Mouse (Mus musculus) limb, embryonic 11.5 days (tissue): ENCODE results near the gene Jmjd8. TPM values are rescaled to one million over a fixed set of nuclear protein-coding genes. Genes with fewer than 3 reads are reported as not detected.
A peak's percentile ranks its signal among the peaks of the same experiment; 100 is the strongest.
"Not testable (repeated sequence)": the region's sequence is repeated elsewhere in the genome, so short reads cannot be mapped to it uniquely, and the experiment has no call there.

Source experiments
- ATAC-seq: fragments of 200-750 bp; cut with Nextera tagmentation; 2 replicates; pipeline ENCODE4 v1.8.0; 2017; ENCODE audit warnings: low read depth; ENCODE audit not compliant: insufficient number of reproducible peaks, low FRiP score, low TSS enrichment
- DNase-seq: peaks from one replicate; pipeline ENCODE4 v3.0.0-alpha.2; 2015; ENCODE audit warnings: low spot score
- H3K27ac ChIP-seq: fragments of 300-500 bp; sonication (generic); replicated peaks from 2 replicates; pipeline ENCODE4 v1.5.1; 2014; ENCODE audit warnings: low read depth, mild to moderate bottlenecking, low read length
- H3K27me3 ChIP-seq: fragments of 300-500 bp; sonication (generic); 2 replicates; pipeline ENCODE4 v1.6.1; 2014; ENCODE audit warnings: mild to moderate bottlenecking, low read length, mixed read lengths; ENCODE audit not compliant: control insufficient read depth, insufficient read depth
- H3K36me3 ChIP-seq: fragments of 300-500 bp; sonication (generic); 2 replicates; pipeline ENCODE4 v1.6.1; 2014; ENCODE audit warnings: mild to moderate bottlenecking, low read length, moderate library complexity, mixed read lengths; ENCODE audit not compliant: control insufficient read depth, insufficient read depth
- H3K4me1 ChIP-seq: fragments of 300-500 bp; sonication (generic); 2 replicates; pipeline ENCODE4 v1.6.1; 2014; ENCODE audit warnings: low read length, mixed read lengths; ENCODE audit not compliant: control insufficient read depth, insufficient read depth
- H3K4me2 ChIP-seq: fragments of 300-500 bp; sonication (generic); 2 replicates; pipeline ENCODE4 v1.6.1; 2014; ENCODE audit warnings: low read depth, mild to moderate bottlenecking, moderate library complexity; ENCODE audit not compliant: severe bottlenecking
- H3K4me3 ChIP-seq: fragments of 300-500 bp; sonication (generic); 2 replicates; pipeline ENCODE4 v1.5.1; 2014; ENCODE audit warnings: low read depth, low read length
- H3K9ac ChIP-seq: fragments of 300-500 bp; sonication (generic); 2 replicates; pipeline ENCODE4 v1.6.1; 2014; ENCODE audit warnings: mild to moderate bottlenecking, low read length
- H3K9me3 ChIP-seq: fragments of 300-500 bp; sonication (generic); 2 replicates; pipeline ENCODE4 v1.6.1; 2016; ENCODE audit warnings: low read length; ENCODE audit not compliant: control insufficient read depth
- WGBS: fragments of 180-500 bp; shearing (Covaris S2); extraction: QIAGEN DNeasy Blood & Tissue Kit; methylation state at CpG from one replicate; pipeline ENCODE4 v1.1.7; 2014; 5-methylcytosine and 5-hydroxymethylcytosine counted together
- polyA plus RNA-seq: library from polyadenylated mRNA; unstranded; fragments of >200 nt; fragmentation: Nextera tagmentation; extraction: Ambion mirVana; gene quantifications from 2 replicates; pipeline ENCODE4 v1.2.1, GENCODE M21; 2014

The Jmjd8 gene
- polyA plus RNA-seq, 1 experiment from 2014 or later, result 45.5 TPM

GRCm38 (mm10) chr17:25867836-25868600 is 39.4 kb downstream of the Jmjd8 start:
- ATAC-seq (peak; percentile 45; the same call in 1 of the 2 replicates), DNase-seq (no peak)
- no peak overlapping the region for H3K27ac ChIP-seq

DNA sequence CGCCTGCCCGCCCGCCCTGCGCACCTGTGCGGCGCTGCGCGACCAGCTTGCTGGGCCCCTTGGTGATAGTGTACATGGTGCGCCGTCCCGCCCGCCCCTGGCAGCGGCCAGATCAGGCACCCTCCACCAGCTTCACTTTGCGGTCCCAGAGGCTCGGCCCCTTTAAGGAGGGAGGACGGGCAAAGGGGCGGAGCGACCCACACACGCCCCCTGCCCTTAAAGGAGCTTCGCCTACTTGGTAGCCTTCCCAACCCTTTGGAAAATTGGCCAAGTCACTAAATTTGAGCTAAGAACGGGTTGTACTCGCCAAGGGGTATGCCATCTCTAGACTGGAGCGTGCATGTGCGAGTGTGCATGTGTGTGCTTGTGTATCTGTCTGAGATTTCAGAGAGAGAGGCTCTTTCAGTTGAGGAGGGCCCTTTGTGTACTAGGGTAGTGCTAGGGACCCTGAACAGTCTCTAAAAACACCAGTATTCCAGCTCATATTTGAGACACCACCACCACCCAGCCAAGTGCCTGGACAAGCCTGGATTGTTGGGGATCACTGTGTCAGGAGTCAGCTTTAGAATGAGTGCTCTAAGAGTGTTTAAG is 40.0 kb downstream of the Jmjd8 start, which contains the start of gene Mcrip2:
Gene Mcrip2 (minus strand): TSS at position 164 of the 591 bp plus-strand sequence.
- under 1% methylated on average over 24 of the region's 24 CpGs for WGBS
- H3K9me3 ChIP-seq, result no peaks in the 10 kb centered on the region
- no peaks in the 10 kb centered on the region for H3K27me3 ChIP-seq
- H3K4me2 ChIP-seq, result peak within 1 kb of the TSS; percentile 98
- peaks cover 6% of the 10 kb centered on the region for H3K4me1 ChIP-seq
- H3K9ac ChIP-seq, result peak within 1 kb of the TSS; percentile 60
- peak within 1 kb of the TSS; percentile 65 for H3K27ac ChIP-seq
- peak; percentile 81 for ATAC-seq
- no peaks in the 10 kb centered on the region for H3K36me3 ChIP-seq
- H3K4me3 ChIP-seq, result peak within 1 kb of the TSS; percentile 82
- peak; percentile 81 for DNase-seq

More at GRCm38 (mm10) chr17:25867836-25868600, 39.4 kb downstream of the Jmjd8 start:
- Histone ChIP-seq H3K4me2 (peak overlapping the region; percentile 98), H3K4me1 (peaks cover 6% of the 10 kb centered on the region), H3K9me3 (no peaks in the 10 kb centered on the region), H3K9ac (peak overlapping the region; percentile 60), H3K27me3 (no peaks in the 10 kb centered on the region), H3K36me3 (no peaks in the 10 kb centered on the region), H3K4me3 (peak overlapping the region; percentile 82)
- WGBS, result 2% methylated on average over 42 of the region's 42 CpGs

GRCm38 (mm10) chr17:25869498-25869897 is 40.8 kb downstream of the Jmjd8 start:
- WGBS, result 89% methylated on average over 8 of the region's 8 CpGs
- no peak overlapping the region for H3K4me2 ChIP-seq
- H3K4me3 ChIP-seq, result no peak overlapping the region
- no peaks in the 10 kb centered on the region for H3K27me3 ChIP-seq
- no peaks in the 10 kb centered on the region for H3K36me3 ChIP-seq
- no peak for DNase-seq
- H3K4me1 ChIP-seq, result peaks cover 6% of the 10 kb centered on the region
- H3K27ac ChIP-seq, result no peak overlapping the region
- no peaks in the 10 kb centered on the region for H3K9me3 ChIP-seq
- no peak for ATAC-seq
- no peak overlapping the region for H3K9ac ChIP-seq

- ATAC-seq (no peak), DNase-seq (no peak)
- H3K4me3 ChIP-seq, result no peak overlapping the region
- no peak overlapping the region for H3K27ac ChIP-seq
- peaks cover 6% of the 10 kb centered on the region for H3K4me1 ChIP-seq
- no peaks in the 10 kb centered on the region for H3K36me3 ChIP-seq
- no peaks in the 10 kb centered on the region for H3K9me3 ChIP-seq
- no peaks in the 10 kb centered on the region for H3K27me3 ChIP-seq
- no peak overlapping the region for H3K4me2 ChIP-seq
- WGBS, result 83% methylated on average over 2 of the region's 2 CpGs
- H3K9ac ChIP-seq, result no peak overlapping the region
Observed at GRCm38 (mm10) chr17:25869954-25870353, 41.3 kb downstream of the Jmjd8 start.

- not testable (repeated sequence) for H3K4me3 ChIP-seq, H3K27ac ChIP-seq, H3K27me3 ChIP-seq, ATAC-seq, H3K4me2 ChIP-seq, H3K9me3 ChIP-seq, H3K9ac ChIP-seq, H3K36me3 ChIP-seq, DNase-seq
- peaks cover 14% of the 10 kb centered on the region for H3K4me1 ChIP-seq
Observed at GRCm38 (mm10) chr17:25871566-25871965, 42.9 kb downstream of the Jmjd8 start.

DNA sequence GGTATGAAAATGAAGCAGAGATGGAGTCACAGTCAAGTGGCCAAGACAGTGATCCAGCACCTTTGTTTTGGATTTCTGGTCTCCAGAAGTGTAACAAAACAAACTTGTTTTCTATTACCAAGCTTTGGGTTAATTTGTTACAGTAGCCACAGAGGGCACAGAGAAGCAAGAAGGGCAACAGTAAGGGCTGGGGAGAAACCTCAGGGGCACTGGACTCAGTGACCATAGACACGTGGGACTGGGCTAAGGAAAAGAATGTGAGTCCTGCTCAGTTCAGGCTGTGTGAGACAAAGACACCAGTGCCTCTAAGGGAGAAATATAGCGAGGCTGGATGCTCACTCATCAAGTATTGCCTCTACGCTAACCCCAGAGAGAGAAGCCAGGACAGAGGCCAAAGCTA is 44.0 kb downstream of the Jmjd8 start:
- no peak overlapping the region for H3K9ac ChIP-seq
- H3K36me3 ChIP-seq, result 0 out of 2 replicates have a peak, but pooled peaks cover under 1% of the 10 kb centered on the region
- H3K27ac ChIP-seq, result no peak overlapping the region
- DNase-seq, result no peak
- H3K4me2 ChIP-seq, result no peak overlapping the region
- no peaks in the 10 kb centered on the region for H3K9me3 ChIP-seq
- H3K4me1 ChIP-seq, result peaks cover 14% of the 10 kb centered on the region
- no peak overlapping the region for H3K4me3 ChIP-seq
- 84% methylated on average over 3 of the region's 3 CpGs for WGBS
- no peaks in the 10 kb centered on the region for H3K27me3 ChIP-seq
- ATAC-seq, result no peak

DNA sequence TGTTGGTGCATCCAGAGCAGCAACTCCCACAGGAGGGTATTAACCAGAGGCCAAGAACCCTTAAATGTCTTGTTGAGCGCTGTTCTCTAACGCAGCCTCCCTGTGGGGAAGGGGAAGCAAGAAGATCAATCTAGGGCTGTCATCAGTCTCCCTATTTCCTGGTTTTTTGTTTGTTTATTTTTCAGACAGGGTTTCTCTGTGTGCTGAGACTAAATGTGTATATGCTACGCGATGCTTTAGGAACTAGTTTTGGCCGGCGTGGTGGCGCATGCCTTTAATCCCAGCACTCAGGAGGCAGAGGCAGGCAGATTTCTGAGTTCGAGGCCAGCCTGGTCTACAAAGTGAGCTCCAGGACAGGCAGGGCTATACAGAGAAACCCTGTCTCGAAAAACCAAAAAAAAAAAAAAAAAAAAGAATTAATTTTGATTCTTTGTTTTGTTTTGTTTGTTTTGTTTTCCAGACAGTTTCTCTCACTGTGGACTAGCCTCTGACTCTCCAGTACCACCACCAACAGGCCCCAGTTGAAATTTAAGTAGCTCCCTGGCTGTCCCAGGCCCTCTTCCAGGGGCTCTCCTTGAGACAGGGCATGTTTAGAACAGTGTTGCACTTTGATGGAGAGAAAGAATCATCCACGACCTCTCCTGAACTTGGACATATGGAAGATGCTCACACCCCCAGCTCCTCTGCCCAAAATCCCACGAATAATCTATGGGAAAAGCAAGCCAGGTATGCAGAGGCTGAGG is 44.9 kb downstream of the Jmjd8 start:
- Histone ChIP-seq H3K9ac (no peak overlapping the region), H3K27me3 (no peaks in the 10 kb centered on the region), H3K4me1 (peaks cover 11% of the 10 kb centered on the region), H3K9me3 (no peaks in the 10 kb centered on the region), H3K4me2 (peak overlapping the region; percentile 43; the same call in 1 of the 2 replicates), H3K4me3 (peak overlapping the region; percentile 76; the same call in 1 of the 2 replicates), H3K36me3 (0 out of 2 replicates have a peak, but pooled peaks cover 4% of the 10 kb centered on the region), H3K27ac (no peak overlapping the region)
- no peak for DNase-seq
- no peak for ATAC-seq
- WGBS, result 80% methylated on average over 11 of the region's 11 CpGs

GRCm38 (mm10) chr17:25874148-25874720 is 45.6 kb downstream of the Jmjd8 start:
- H3K36me3 ChIP-seq, result 0 out of 2 replicates have a peak, but pooled peaks cover 4% of the 10 kb centered on the region
- H3K9me3 ChIP-seq, result no peaks in the 10 kb centered on the region
- H3K27me3 ChIP-seq, result no peaks in the 10 kb centered on the region
- H3K9ac ChIP-seq, result peak overlapping the region; percentile 41
- 9% methylated on average over 14 of the region's 14 CpGs for WGBS
- ATAC-seq, result no peak
- H3K4me1 ChIP-seq, result peaks cover 11% of the 10 kb centered on the region
- H3K27ac ChIP-seq, result 0 out of 2 replicates have a peak overlapping the region, but pooled peaks have one; percentile 15
- peak overlapping the region; percentile 76 for H3K4me3 ChIP-seq
- DNase-seq, result no peak
- peak overlapping the region; percentile 43; the same call in 1 of the 2 replicates for H3K4me2 ChIP-seq
